Mouse (Mus musculus) right cerebral cortex, postnatal 36 days (tissue): ENCODE measurements around the gene 2310022B05Rik.
A peak's percentile ranks its signal among the peaks of the same experiment; 100 is the strongest.

Experiments used
- DNase-seq, 2 experiments: peaks; one replicate each; pipeline ENCODE4 v3.0.0; 2022; ENCODE audit warnings: low spot score in 2 of 2, mixed read lengths in 1 of 2

The 2310022B05Rik gene

GRCm38 (mm10) chr8:124663112-124663873, at the start of gene 2310022B05Rik:
2310022B05Rik (minus strand) TSS chr8:124663369.
- DNase-seq = peak; percentile 70 to 77

GRCm38 (mm10) chr8:124705823-124706222, 42.7 kb upstream of the 2310022B05Rik start:
- DNase-seq = no peak

GRCm38 (mm10) chr8:124704376-124704775, 41.2 kb upstream of the 2310022B05Rik start:
- no peak for DNase-seq

GRCm38 (mm10) chr8:124703526-124703925, 40.4 kb upstream of the 2310022B05Rik start:
- no peak for DNase-seq

GRCm38 (mm10) chr8:124702183-124702582, 39.0 kb upstream of the 2310022B05Rik start:
- DNase-seq = peak in 1 of 2 experiments; percentile 48

- no peak for DNase-seq
These were observed 37.9 kb upstream of the 2310022B05Rik start for GRCm38 (mm10) chr8:124701023-124701422.

- no peak for DNase-seq
These were observed 37.1 kb upstream of the 2310022B05Rik start for GRCm38 (mm10) chr8:124700271-124700670.

- no peak for DNase-seq
These were observed 32.4 kb upstream of the 2310022B05Rik start for GRCm38 (mm10) chr8:124695424-124696100.

- no peak for DNase-seq
These were observed 28.5 kb upstream of the 2310022B05Rik start for GRCm38 (mm10) chr8:124691706-124692105.

GRCm38 (mm10) chr8:124688899-124689298, 25.7 kb upstream of the 2310022B05Rik start:
- no peak for DNase-seq

GRCm38 (mm10) chr8:124682218-124682617, 19.0 kb upstream of the 2310022B05Rik start:
- DNase-seq = no peak

GRCm38 (mm10) chr8:124681792-124682157, 18.6 kb upstream of the 2310022B05Rik start:
- no peak for DNase-seq

GRCm38 (mm10) chr8:124681077-124681791, 18.1 kb upstream of the 2310022B05Rik start:
- DNase-seq = no peak

GRCm38 (mm10) chr8:124678246-124678645, 15.1 kb upstream of the 2310022B05Rik start:
- no peak for DNase-seq

- peak; percentile 75 to 82 for DNase-seq
These were observed 14.3 kb upstream of the 2310022B05Rik start for GRCm38 (mm10) chr8:124677486-124677885.

- DNase-seq = no peak
These were observed 13.9 kb upstream of the 2310022B05Rik start for GRCm38 (mm10) chr8:124677078-124677477.

- DNase-seq = no peak
These were observed 13.5 kb upstream of the 2310022B05Rik start for GRCm38 (mm10) chr8:124676661-124677060.

GRCm38 (mm10) chr8:124672345-124672744, 9.2 kb upstream of the 2310022B05Rik start:
- DNase-seq = no peak

- no peak for DNase-seq
These were observed 5.6 kb upstream of the 2310022B05Rik start for GRCm38 (mm10) chr8:124668798-124669197.

- DNase-seq = no peak
These were observed 1.2 kb upstream of the 2310022B05Rik start for GRCm38 (mm10) chr8:124664414-124664813.

- no peak for DNase-seq
These were observed 683 bp upstream of the 2310022B05Rik start for GRCm38 (mm10) chr8:124663874-124664230.

- no peak for DNase-seq
These were observed 590 bp downstream of the 2310022B05Rik start for GRCm38 (mm10) chr8:124662446-124663111.
